Mouse (Mus musculus) forebrain, embryonic 13.5 days (tissue): ENCODE measurements around the gene Tsg101. TPM values are rescaled to one million over a fixed set of nuclear protein-coding genes. Genes with fewer than 3 reads are reported as not detected.
"Not testable (repeated sequence)": the region's sequence is repeated elsewhere in the genome, so short reads cannot be mapped to it uniquely, and the experiment has no call there.

Experiments
- ATAC-seq: fragments of 200-750 bp; cut with Nextera tagmentation; 2 replicates; pipeline ENCODE4 v1.8.0; 2017
- H3K27ac ChIP-seq: fragments of 300-500 bp; sonication (generic); 2 replicates; pipeline ENCODE4 v1.5.1; 2015; ENCODE audit warnings: inconsistent platforms, mild to moderate bottlenecking, moderate library complexity
- H3K27me3 ChIP-seq: fragments of 300-500 bp; sonication (generic); 2 replicates; pipeline ENCODE4 v1.6.1; 2015; ENCODE audit warnings: mild to moderate bottlenecking, inconsistent platforms
- H3K36me3 ChIP-seq: fragments of 300-500 bp; sonication (generic); 2 replicates; pipeline ENCODE4 v1.6.1; 2015; ENCODE audit warnings: mild to moderate bottlenecking, inconsistent platforms; ENCODE audit not compliant: poor library complexity, severe bottlenecking
- H3K4me1 ChIP-seq: fragments of 300-500 bp; sonication (generic); 2 replicates; pipeline ENCODE4 v1.6.1; 2015; ENCODE audit warnings: inconsistent platforms
- H3K4me2 ChIP-seq: fragments of 300-500 bp; sonication (generic); 2 replicates; pipeline ENCODE4 v1.6.1; 2015; ENCODE audit warnings: inconsistent platforms, mild to moderate bottlenecking, moderate library complexity
- H3K4me3 ChIP-seq: fragments of 300-500 bp; sonication (generic); 2 replicates; pipeline ENCODE4 v1.5.1; 2015; ENCODE audit warnings: mild to moderate bottlenecking, inconsistent platforms
- H3K9ac ChIP-seq: fragments of 300-500 bp; sonication (generic); 2 replicates; pipeline ENCODE4 v1.6.1; 2015; ENCODE audit warnings: mild to moderate bottlenecking, inconsistent platforms
- H3K9me3 ChIP-seq: fragments of 300-500 bp; sonication (generic); replicated peaks from 2 replicates; pipeline ENCODE4 v1.6.1; 2016; ENCODE audit warnings: inconsistent platforms
- WGBS: fragments of 180-500 bp; shearing (Covaris S2); methylation state at CpG from one replicate; pipeline ENCODE4 v1.1.7; 2015; 5-methylcytosine and 5-hydroxymethylcytosine counted together
- polyA plus RNA-seq: library from polyadenylated mRNA; unstranded; fragments of >200 nt; fragmentation: Nextera tagmentation; extraction: Ambion mirVana; gene quantifications from 2 replicates; pipeline ENCODE4 v1.2.1, GENCODE M21; 2015

Tsg101 gene
- polyA plus RNA-seq, 1 experiment from 2014 or later, result 408 TPM

GRCm38 (mm10) chr7:46922075-46922474 is 2.3 kb upstream of the Tsg101 start:
- no peak overlapping the region for H3K4me2 ChIP-seq
- peaks cover 23% of the 10 kb centered on the region for H3K4me1 ChIP-seq
- WGBS, result 78% methylated on average over 4 of the region's 4 CpGs
- H3K36me3 ChIP-seq, result peaks cover 5% of the 10 kb centered on the region; the same call in 1 of the 2 replicates
- no peak overlapping the region for H3K9ac ChIP-seq
- no peaks in the 10 kb centered on the region for H3K9me3 ChIP-seq
- ATAC-seq, result no peak
- H3K27ac ChIP-seq, result no peak overlapping the region
- H3K4me3 ChIP-seq, result no peak overlapping the region
- no peaks in the 10 kb centered on the region for H3K27me3 ChIP-seq

DNA sequence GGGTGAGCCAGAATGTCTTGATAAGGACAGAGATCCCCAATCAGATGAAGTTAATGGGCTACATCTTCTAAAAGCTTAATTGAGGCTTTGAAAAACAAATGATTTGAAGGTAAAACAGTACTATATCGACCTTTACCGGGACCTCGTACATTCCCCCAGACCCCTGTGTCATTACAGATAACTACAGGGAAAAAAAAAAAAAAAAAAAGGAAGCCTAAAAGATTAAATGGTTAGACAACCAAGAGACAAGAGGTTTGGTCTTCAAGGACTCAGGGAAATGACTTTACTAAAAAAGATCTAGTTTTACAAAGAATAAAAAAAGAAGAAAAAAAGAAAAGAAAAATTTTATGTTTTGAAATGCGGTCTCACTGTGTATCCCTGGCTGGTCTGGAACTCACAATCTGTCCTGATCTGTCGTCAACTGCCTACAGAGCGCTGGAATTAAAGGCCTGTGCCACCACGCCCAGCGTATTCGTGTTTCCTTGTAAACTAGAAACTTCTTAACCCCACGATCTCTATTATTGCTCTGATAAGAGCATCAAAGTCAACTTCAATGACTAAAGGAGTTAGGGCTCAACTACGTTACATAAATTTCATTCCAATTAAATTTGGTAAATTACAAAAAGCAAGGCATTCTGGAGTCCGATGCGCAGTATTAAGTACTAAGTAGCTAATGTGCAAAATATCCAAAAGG is 944 bp downstream of the Tsg101 start:
- H3K27ac ChIP-seq, result 0 out of 2 replicates have a peak overlapping the region, but pooled peaks have one; percentile 96
- peaks cover 19% of the 10 kb centered on the region for H3K36me3 ChIP-seq
- ATAC-seq, result no peak
- H3K9me3 ChIP-seq, result no peaks in the 10 kb centered on the region
- H3K9ac ChIP-seq, result peak overlapping the region; percentile 98
- H3K27me3 ChIP-seq, result no peaks in the 10 kb centered on the region
- H3K4me3 ChIP-seq, result peak overlapping the region; percentile 92
- 18% methylated on average over 13 of the region's 13 CpGs for WGBS
- H3K4me2 ChIP-seq, result peak overlapping the region; percentile 75
- H3K4me1 ChIP-seq, result peaks cover 36% of the 10 kb centered on the region

- no peak overlapping the region for H3K4me2 ChIP-seq
Observed at GRCm38 (mm10) chr7:46916376-46916775, 3.4 kb downstream of the Tsg101 start.

DNA sequence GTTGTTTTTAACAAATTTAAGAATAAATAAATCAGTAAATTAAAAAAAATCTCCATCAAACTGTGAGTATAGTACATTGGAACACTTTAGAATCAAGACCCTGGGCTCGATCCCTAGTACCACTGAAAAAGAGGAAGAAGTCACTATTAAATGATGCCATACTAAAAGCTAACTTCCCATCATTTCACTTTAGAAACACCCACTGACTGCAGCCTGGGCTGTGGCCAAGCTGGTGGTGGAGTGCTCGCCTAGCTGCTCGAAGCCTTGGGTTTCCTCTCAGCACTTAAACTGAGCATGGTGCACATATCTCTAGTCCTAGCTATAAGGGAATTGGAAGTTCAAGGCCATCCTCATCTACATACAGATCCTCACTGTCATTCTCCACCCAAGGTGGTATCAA is 8.5 kb downstream of the Tsg101 start:
- 93% methylated on average over 3 of the region's 3 CpGs for WGBS
- no peak overlapping the region for H3K27ac ChIP-seq
- peaks cover 75% of the 10 kb centered on the region for H3K36me3 ChIP-seq
- H3K4me2 ChIP-seq, result no peak overlapping the region
- H3K4me1 ChIP-seq, result peaks cover 4% of the 10 kb centered on the region; the same call in 1 of the 2 replicates
- no peaks in the 10 kb centered on the region for H3K9me3 ChIP-seq
- no peak for ATAC-seq
- no peak overlapping the region for H3K4me3 ChIP-seq
- no peak overlapping the region for H3K9ac ChIP-seq
- H3K27me3 ChIP-seq, result no peaks in the 10 kb centered on the region

More at GRCm38 (mm10) chr7:46916376-46916775, 3.4 kb downstream of the Tsg101 start:
- no peaks in the 10 kb centered on the region for H3K27me3 ChIP-seq
- no peak overlapping the region for H3K4me3 ChIP-seq
- no peaks in the 10 kb centered on the region for H3K9me3 ChIP-seq
- 93% methylated on average over 3 of the region's 3 CpGs for WGBS
- no peak overlapping the region for H3K27ac ChIP-seq
- peaks cover 33% of the 10 kb centered on the region for H3K36me3 ChIP-seq
- no peak overlapping the region for H3K9ac ChIP-seq
- peaks cover 36% of the 10 kb centered on the region for H3K4me1 ChIP-seq
- no peak for ATAC-seq

DNA sequence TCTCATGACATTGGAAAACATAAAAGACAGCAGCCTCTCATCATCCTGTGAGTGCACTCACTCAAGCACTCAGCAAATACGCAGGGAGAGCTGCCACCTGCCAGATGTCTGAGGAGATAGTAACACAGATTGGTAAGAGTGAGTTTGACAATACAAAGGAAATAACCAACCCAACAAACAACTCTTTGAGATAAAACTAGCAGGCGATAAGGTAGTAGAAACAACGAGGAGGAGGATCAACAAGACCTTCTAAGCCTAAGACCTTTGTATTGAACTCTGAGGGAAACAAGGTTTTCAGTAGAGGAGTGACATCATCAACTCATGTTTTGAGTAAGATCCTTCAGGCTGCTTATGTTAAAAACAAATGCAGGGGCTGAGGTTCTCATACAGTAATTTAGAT is 20.4 kb downstream of the Tsg101 start:
- Histone ChIP-seq H3K27ac (no peak overlapping the region), H3K9ac (no peak overlapping the region), H3K4me2 (no peak overlapping the region), H3K36me3 (peaks cover 90% of the 10 kb centered on the region), H3K9me3 (no peaks in the 10 kb centered on the region), H3K4me3 (no peak overlapping the region), H3K4me1 (no peaks in the 10 kb centered on the region), H3K27me3 (no peaks in the 10 kb centered on the region)
- no peak for ATAC-seq
- 91% methylated on average over 3 of the region's 3 CpGs for WGBS

GRCm38 (mm10) chr7:46895511-46895910 is 24.3 kb downstream of the Tsg101 start:
- H3K27me3 ChIP-seq, result no peaks in the 10 kb centered on the region
- ATAC-seq, result no peak
- H3K9ac ChIP-seq, result no peak overlapping the region
- no peaks in the 10 kb centered on the region for H3K4me1 ChIP-seq
- no peak overlapping the region for H3K4me2 ChIP-seq
- H3K9me3 ChIP-seq, result no peaks in the 10 kb centered on the region
- H3K36me3 ChIP-seq, result peaks cover 92% of the 10 kb centered on the region
- 94% methylated on average over 3 of the region's 3 CpGs for WGBS
- no peak overlapping the region for H3K4me3 ChIP-seq
- H3K27ac ChIP-seq, result no peak overlapping the region

DNA sequence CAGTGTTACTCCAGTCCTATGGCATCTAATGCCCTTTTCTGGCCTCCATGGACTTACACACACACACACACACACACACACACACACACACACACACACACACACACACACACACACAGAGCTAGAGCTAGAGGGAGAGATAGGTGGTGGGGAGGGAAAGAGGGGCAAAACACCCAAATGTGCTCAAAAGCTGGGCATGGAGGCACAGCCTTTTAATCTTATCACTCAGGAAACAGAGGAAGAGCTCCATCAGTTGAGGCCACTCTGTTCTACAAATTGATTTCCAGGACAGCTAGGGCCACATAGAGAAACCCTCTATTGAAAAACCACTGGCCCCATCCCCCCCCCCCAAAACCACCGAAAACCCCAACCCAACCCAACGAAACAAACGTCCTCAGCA is 36.5 kb downstream of the Tsg101 start:
- 85% methylated on average over 3 of the region's 3 CpGs for WGBS
- H3K27ac ChIP-seq, result no peak overlapping the region
- no peak overlapping the region for H3K4me2 ChIP-seq
- H3K9ac ChIP-seq, result no peak overlapping the region
- no peak overlapping the region for H3K4me3 ChIP-seq
- no peak for ATAC-seq
- H3K9me3 ChIP-seq, result no peaks in the 10 kb centered on the region
- H3K4me1 ChIP-seq, result no peaks in the 10 kb centered on the region
- H3K27me3 ChIP-seq, result no peaks in the 10 kb centered on the region
- H3K36me3 ChIP-seq, result peaks cover 49% of the 10 kb centered on the region

GRCm38 (mm10) chr7:46881941-46882340 is 37.8 kb downstream of the Tsg101 start:
- not testable (repeated sequence) for H3K9me3 ChIP-seq, H3K4me3 ChIP-seq, H3K27me3 ChIP-seq, H3K4me2 ChIP-seq, H3K4me1 ChIP-seq, H3K27ac ChIP-seq, ATAC-seq, H3K9ac ChIP-seq
- WGBS, result 87% methylated on average over 8 of the region's 8 CpGs
- peaks cover 36% of the 10 kb centered on the region for H3K36me3 ChIP-seq

DNA sequence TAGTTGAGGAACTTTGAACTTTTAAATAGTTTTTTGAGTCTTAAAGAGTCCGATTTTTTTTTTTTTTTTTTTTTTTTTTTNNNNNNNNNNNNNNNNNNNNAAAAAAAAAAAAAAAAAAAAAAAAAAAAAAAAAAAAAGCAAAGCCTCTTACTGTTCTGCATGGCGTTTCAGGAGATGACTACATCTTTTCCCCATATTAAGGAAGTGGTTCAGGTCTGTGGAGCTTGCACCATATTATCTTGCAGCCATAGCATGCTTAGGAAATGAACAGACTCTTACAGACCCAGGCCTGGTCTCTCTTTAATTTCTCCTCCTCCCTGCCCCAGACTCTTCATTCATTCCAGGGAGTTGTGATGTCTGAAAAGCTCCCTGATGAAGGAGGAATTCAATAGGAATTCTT is 38.8 kb downstream of the Tsg101 start:
- no peaks in the 10 kb centered on the region for H3K27me3 ChIP-seq
- no peak overlapping the region for H3K27ac ChIP-seq
- peaks cover 26% of the 10 kb centered on the region for H3K36me3 ChIP-seq
- no peaks in the 10 kb centered on the region for H3K4me1 ChIP-seq
- no peak overlapping the region for H3K4me3 ChIP-seq
- no peaks in the 10 kb centered on the region for H3K9me3 ChIP-seq
- no peak overlapping the region for H3K9ac ChIP-seq
- ATAC-seq, result no peak
- H3K4me2 ChIP-seq, result no peak overlapping the region
- WGBS, result 83% methylated on average over 2 of the region's 2 CpGs

GRCm38 (mm10) chr7:46879851-46880250 is 39.9 kb downstream of the Tsg101 start:
- Histone ChIP-seq H3K4me3 (no peak overlapping the region), H3K9ac (no peak overlapping the region), H3K27me3 (no peaks in the 10 kb centered on the region), H3K27ac (no peak overlapping the region), H3K4me1 (no peaks in the 10 kb centered on the region), H3K4me2 (no peak overlapping the region), H3K9me3 (no peaks in the 10 kb centered on the region), H3K36me3 (peaks cover 15% of the 10 kb centered on the region)
- WGBS, result 98% methylated on average over 5 of the region's 5 CpGs
- ATAC-seq, result no peak

- Histone ChIP-seq H3K4me1 (no peaks in the 10 kb centered on the region), H3K27me3 (no peaks in the 10 kb centered on the region), H3K27ac (no peak overlapping the region), H3K36me3 (no peaks in the 10 kb centered on the region), H3K4me3 (no peak overlapping the region), H3K9me3 (no peaks in the 10 kb centered on the region), H3K9ac (no peak overlapping the region), H3K4me2 (no peak overlapping the region)
- no peak for ATAC-seq
- WGBS, result 89% methylated on average over 6 of the region's 6 CpGs
Observed at GRCm38 (mm10) chr7:46877255-46877654, 42.5 kb downstream of the Tsg101 start.

GRCm38 (mm10) chr7:46876841-46877240 is 42.9 kb downstream of the Tsg101 start:
- no peak for ATAC-seq
- Histone ChIP-seq H3K4me2 (no peak overlapping the region), H3K9me3 (no peaks in the 10 kb centered on the region), H3K27me3 (no peaks in the 10 kb centered on the region), H3K36me3 (no peaks in the 10 kb centered on the region), H3K27ac (no peak overlapping the region), H3K9ac (no peak overlapping the region), H3K4me1 (no peaks in the 10 kb centered on the region), H3K4me3 (no peak overlapping the region)
- 72% methylated on average over 4 of the region's 4 CpGs for WGBS

- H3K27me3 ChIP-seq, result no peaks in the 10 kb centered on the region
- no peak overlapping the region for H3K27ac ChIP-seq
- no peak overlapping the region for H3K4me3 ChIP-seq
- ATAC-seq, result no peak
- no peaks in the 10 kb centered on the region for H3K36me3 ChIP-seq
- H3K9me3 ChIP-seq, result no peaks in the 10 kb centered on the region
- WGBS, result 76% methylated on average over 4 of the region's 4 CpGs
- no peak overlapping the region for H3K4me2 ChIP-seq
- H3K4me1 ChIP-seq, result no peaks in the 10 kb centered on the region
- H3K9ac ChIP-seq, result no peak overlapping the region
Observed at GRCm38 (mm10) chr7:46871988-46872387, 47.8 kb downstream of the Tsg101 start.
